Mouse (Mus musculus) liver, postnatal 0 days (tissue): ENCODE measurements around the gene Urod.

Source experiments
- CTCF ChIP-seq: sonication (generic); IDR thresholded peaks from 2 replicates; pipeline ENCODE4 v1.5.1; 2016; ENCODE audit warnings: antibody characterized with exemption, low read depth
- EP300 ChIP-seq: IDR thresholded peaks from 2 replicates; pipeline ENCODE4 v1.6.1; 2016; ENCODE audit warnings: antibody characterized with exemption, low read depth, mild to moderate bottlenecking

DNA sequence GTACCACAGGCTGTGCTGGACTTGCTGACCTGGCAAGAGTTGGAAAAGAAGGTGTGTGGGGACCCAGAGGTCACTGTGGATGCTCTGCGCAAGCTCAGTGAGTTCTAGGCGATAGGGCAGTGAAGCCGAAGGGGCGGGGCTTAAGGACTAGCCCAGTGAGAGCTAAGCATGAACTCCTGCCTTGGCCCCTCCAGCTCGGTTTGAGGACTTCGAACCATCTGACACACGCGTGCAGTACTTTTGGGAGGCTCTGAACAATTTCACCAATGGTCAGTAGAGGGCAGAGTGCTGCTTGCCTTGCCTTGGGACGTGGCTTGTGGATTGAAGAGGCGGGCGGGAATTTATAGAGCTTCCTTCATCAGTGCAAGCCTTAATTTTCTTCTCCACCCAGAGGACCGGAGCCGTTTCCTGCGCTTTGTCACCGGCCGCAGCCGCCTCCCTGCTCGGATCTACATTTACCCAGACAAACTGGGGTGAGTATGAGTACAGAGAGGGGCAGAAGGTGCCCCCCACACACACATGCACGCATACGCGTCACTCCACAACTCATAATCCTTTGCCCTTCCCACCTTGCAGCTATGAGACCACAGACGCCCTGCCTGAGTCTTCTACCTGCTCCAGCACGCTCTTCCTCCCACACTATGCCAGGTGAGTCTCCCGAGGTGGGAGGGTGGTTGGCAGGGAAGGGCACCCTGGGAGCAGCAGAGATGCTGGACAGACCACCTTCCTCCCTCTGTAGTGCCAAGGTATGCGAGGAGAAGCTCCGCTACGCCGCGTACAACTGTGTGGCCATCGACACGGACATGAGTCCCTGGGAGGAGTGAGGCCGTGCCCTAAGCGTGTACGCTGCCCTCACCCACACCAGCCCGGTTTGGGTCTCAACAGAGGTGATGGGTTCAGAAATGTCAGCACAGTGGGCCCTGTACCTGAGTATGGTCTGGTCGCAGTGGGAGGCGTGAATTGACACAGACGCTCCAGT, 8.6 kb upstream of the Urod start:
- TF ChIP-seq CTCF (peak; percentile 83), EP300 (no peak)
